Mouse (Mus musculus): ENCODE data around the gene Minpp1. TPM values are rescaled to one million over a fixed set of nuclear protein-coding genes. Genes with fewer than 3 reads are reported as not detected.

The Minpp1 gene
- total RNA-seq, 2 experiments from 2014 or later, result 34.2 to 35.7 TPM

- no peak for ATAC-seq (replicated peaks; ENCODE audit: low FRiP score, poor library complexity, severe bottlenecking)
Measured at GRCm38 (mm10) chr19:32522753-32523307, 37.3 kb downstream of the Minpp1 start.

- ATAC-seq (replicated peaks; ENCODE audit: low FRiP score, poor library complexity, severe bottlenecking), result peak; percentile 82
Measured at GRCm38 (mm10) chr19:32523769-32524515, 38.4 kb downstream of the Minpp1 start.

GRCm38 (mm10) chr19:32524516-32524860, 38.9 kb downstream of the Minpp1 start:
- no peak for ATAC-seq (replicated peaks; ENCODE audit: low FRiP score, poor library complexity, severe bottlenecking)

- ATAC-seq (replicated peaks; ENCODE audit: low FRiP score, poor library complexity, severe bottlenecking), result no peak
Measured at GRCm38 (mm10) chr19:32527139-32527538, 41.6 kb downstream of the Minpp1 start.

- ATAC-seq (replicated peaks; ENCODE audit: low FRiP score, poor library complexity, severe bottlenecking), result no peak
Measured at GRCm38 (mm10) chr19:32528723-32529122, 43.2 kb downstream of the Minpp1 start.

- no peak for ATAC-seq (replicated peaks; ENCODE audit: low FRiP score, poor library complexity, severe bottlenecking)
Measured at GRCm38 (mm10) chr19:32529252-32529942, 43.8 kb downstream of the Minpp1 start.

- ATAC-seq (replicated peaks; ENCODE audit: low FRiP score, poor library complexity, severe bottlenecking), result no peak
Measured at GRCm38 (mm10) chr19:32530296-32530695, 44.7 kb downstream of the Minpp1 start.

GRCm38 (mm10) chr19:32532331-32532730, 46.8 kb downstream of the Minpp1 start:
- ATAC-seq (replicated peaks; ENCODE audit: low FRiP score, poor library complexity, severe bottlenecking), result no peak

GRCm38 (mm10) chr19:32532737-32533505, 47.4 kb downstream of the Minpp1 start:
- no peak for ATAC-seq (replicated peaks; ENCODE audit: low FRiP score, poor library complexity, severe bottlenecking)

- no peak for ATAC-seq (replicated peaks; ENCODE audit: low FRiP score, poor library complexity, severe bottlenecking)
Measured at GRCm38 (mm10) chr19:32534887-32535286, 49.3 kb downstream of the Minpp1 start.

GRCm38 (mm10) chr19:32542784-32543490, 57.4 kb downstream of the Minpp1 start:
- ATAC-seq (replicated peaks; ENCODE audit: low FRiP score, poor library complexity, severe bottlenecking), result no peak

GRCm38 (mm10) chr19:32547396-32547795, 61.8 kb downstream of the Minpp1 start:
- ATAC-seq (replicated peaks; ENCODE audit: low FRiP score, poor library complexity, severe bottlenecking), result no peak

- no peak for ATAC-seq (replicated peaks; ENCODE audit: low FRiP score, poor library complexity, severe bottlenecking)
Measured at GRCm38 (mm10) chr19:32548202-32548601, 62.6 kb downstream of the Minpp1 start.

GRCm38 (mm10) chr19:32550446-32550845, 64.9 kb downstream of the Minpp1 start:
- ATAC-seq (replicated peaks; ENCODE audit: low FRiP score, poor library complexity, severe bottlenecking), result no peak

- ATAC-seq (replicated peaks; ENCODE audit: low FRiP score, poor library complexity, severe bottlenecking), result no peak
Measured at GRCm38 (mm10) chr19:32551442-32551841, 65.9 kb downstream of the Minpp1 start.

- no peak for ATAC-seq (replicated peaks; ENCODE audit: low FRiP score, poor library complexity, severe bottlenecking)
Measured at GRCm38 (mm10) chr19:32552106-32552505, 66.5 kb downstream of the Minpp1 start.

- no peak for ATAC-seq (replicated peaks; ENCODE audit: low FRiP score, poor library complexity, severe bottlenecking)
Measured at GRCm38 (mm10) chr19:32553310-32553709, 67.7 kb downstream of the Minpp1 start.

GRCm38 (mm10) chr19:32555257-32555656, 69.7 kb downstream of the Minpp1 start:
- ATAC-seq (replicated peaks; ENCODE audit: low FRiP score, poor library complexity, severe bottlenecking), result no peak
